Mouse (Mus musculus) gastrocnemius, adult 8-10 months (tissue): ENCODE measurements at regions not wholly inside any gene's neighbourhood (a gene's known extent, or its start where the extent isn't known, plus 50 kb on each side); places are given as distances from the start of the nearest gene placed in this dataset.

Experiments used
- DNase-seq, 2 experiments: peaks; one replicate each; pipeline ENCODE4 v3.0.0; 2022; ENCODE audit warnings: low spot score in 2 of 2

DNA sequence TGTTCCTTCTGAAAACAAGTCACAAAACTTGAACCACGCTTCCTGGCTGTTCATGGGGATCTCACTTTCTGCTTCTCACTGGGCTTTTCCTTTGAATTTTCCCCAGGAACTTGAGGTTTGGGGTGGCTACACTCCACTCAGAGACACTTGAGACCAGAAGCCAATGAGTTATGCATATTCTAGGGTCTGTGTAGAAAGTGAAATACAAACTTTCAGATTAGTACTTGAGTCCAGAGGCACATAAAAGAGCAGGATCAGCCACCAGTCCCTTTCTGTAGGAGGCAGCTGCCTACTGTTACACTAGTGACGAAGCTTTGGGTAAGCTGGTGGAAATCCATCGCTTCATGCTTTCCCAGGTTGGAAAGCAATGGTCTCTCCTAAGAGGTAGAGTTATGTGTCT is 60.4 kb upstream of the Serpine2 start:
- no peak for DNase-seq

DNA sequence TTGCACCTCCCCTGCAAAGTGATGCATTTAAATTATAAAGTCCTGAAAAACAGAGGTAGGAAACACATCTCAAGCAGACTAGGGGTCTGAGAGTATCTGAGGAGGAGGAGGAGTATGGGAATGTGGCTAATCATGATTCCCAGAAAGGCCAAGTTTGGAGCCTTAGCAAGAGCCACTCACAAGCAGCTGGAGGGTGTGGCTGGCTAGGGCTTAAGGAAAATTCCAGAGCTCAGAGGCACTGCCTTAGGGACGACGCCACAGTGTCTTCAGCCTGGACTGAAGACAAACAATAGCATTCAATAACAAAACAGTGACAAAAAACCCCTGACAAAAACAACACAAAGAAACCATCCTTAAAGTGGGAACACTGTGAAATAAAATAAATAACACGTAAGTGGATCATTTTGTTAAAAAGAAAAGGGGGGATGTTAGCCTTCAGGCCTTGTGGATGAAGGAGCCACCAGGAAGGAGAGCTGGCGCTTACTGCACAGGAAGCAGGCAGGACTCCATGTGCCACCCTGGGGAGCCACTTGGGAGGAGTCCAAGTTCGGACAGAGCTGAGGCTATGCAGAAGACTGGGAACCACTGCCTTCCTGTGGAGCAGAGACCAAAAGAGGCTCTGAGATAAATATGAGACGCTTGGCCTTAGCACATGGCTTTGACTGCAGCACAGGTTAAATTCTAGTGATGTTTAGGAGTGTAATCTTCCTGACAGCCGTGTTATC is 56.6 kb upstream of the Serpine2 start:
- peak; percentile 66 to 77 for DNase-seq
